Mouse (Mus musculus): ENCODE measurements around the gene Hand1. TPM values are rescaled to one million over a fixed set of nuclear protein-coding genes. Genes with fewer than 3 reads are reported as not detected.

Gene Hand1
- polyA plus RNA-seq, 1 experiment from 2014 or later = 0.07 TPM

DNA sequence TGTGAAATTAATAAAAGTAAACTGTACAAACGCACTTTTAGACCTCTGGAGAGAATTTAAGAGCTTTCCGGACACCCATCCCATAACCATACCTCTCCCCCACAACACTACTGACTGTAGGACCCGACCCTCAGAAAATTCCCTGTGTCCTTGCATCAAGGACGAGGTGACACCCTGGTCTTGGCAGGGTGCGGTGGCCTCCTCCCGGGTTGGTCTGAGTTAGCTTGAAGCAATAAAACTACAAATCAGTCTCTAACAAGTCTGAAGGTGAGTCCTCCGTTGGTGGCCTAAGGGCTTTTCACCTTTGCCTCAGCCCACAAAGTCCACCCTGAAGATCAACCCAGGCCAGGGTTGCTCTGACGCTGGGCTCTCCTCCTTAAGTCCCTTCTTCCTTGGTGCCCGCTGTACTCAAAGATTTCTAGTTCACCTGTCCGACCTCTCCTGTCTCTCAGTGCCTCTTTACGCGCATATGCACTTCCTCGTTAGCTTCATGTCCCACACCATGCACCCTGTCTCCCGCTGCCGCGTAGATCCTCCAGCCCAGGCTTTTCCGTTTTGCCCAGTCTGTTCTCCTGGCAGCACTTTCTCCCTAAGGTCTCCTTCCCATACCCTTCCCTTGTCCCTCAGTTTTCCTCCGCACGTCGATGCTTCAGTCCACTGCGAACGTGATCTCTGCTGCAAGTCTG is 32.2 kb downstream of the Hand1 start:
- 16% methylated on average over 22 of the region's 22 CpGs for WGBS (ENCODE audit: insufficient replicate concordance)
- peak overlapping the region; percentile 78 for H3K9ac ChIP-seq (replicated peaks)

DNA sequence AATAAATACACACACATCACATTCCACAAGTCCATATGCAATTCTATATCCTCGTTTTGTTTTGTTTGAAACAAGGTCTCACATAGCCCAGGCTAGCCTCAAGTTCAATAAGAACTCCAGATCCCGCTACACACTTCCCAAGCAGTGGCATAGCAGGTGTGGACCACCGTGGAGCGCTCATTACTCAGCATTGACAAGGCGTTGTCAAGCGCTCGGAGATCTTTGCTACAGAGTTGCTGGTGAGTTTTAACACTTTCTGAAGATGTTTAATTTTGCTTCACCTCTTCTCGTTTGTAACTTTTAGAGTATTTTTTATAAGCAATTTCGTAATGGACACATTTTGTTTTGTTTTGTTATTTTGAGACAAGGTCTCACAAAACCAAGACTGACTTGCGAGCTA is 33.2 kb downstream of the Hand1 start:
- Histone ChIP-seq H3K36me3 (replicated peaks; ENCODE audit: insufficient read depth, low read length) (no peaks in the 10 kb centered on the region), H3K4me1 (ENCODE audit: insufficient read depth) (peaks cover 19% of the 10 kb centered on the region), H3K27ac (ENCODE audit: low read depth) (no peak overlapping the region), H3K27me3 (ENCODE audit: insufficient read depth, low read length) (peaks cover 10% of the 10 kb centered on the region; the same call in 1 of the 2 replicates), H3K9me3 (ENCODE audit: low read length) (no peaks in the 10 kb centered on the region), H3K9ac (replicated peaks) (no peak overlapping the region), H3K4me3 (ENCODE audit: low read depth, low read length) (no peak overlapping the region), H3K4me2 (ENCODE audit: low read depth, low read length) (no peak overlapping the region)
- TF ChIP-seq CTCF (IDR thresholded peaks at IDR 0.05; ENCODE audit: low read depth) = no peak
- TF ChIP-seq EP300 (IDR thresholded peaks at IDR 0.05; ENCODE audit: low read depth) = no peak
- 84% methylated on average over 10 of the region's 10 CpGs for WGBS (ENCODE audit: insufficient replicate concordance)
- no peak for DNase-seq
- ATAC-seq = no peak

More for the DNA sequence above, 32.2 kb downstream of the Hand1 start:
- peak overlapping the region; percentile 79 for H3K27ac ChIP-seq (ENCODE audit: low read depth)
- H3K27me3 ChIP-seq (ENCODE audit: insufficient read depth, low read length) = peaks cover 10% of the 10 kb centered on the region; the same call in 1 of the 2 replicates
- H3K4me2 ChIP-seq (ENCODE audit: low read depth, low read length) = peak overlapping the region; percentile 99
- H3K4me1 ChIP-seq (ENCODE audit: insufficient read depth) = peaks cover 19% of the 10 kb centered on the region
- H3K9me3 ChIP-seq (ENCODE audit: low read length) = no peaks in the 10 kb centered on the region
- no peak for ATAC-seq
- peak overlapping the region; percentile 90 for H3K4me3 ChIP-seq (ENCODE audit: low read depth, low read length)
- DNase-seq = no peak
- H3K36me3 ChIP-seq (replicated peaks; ENCODE audit: insufficient read depth, low read length) = no peaks in the 10 kb centered on the region
- TF ChIP-seq CTCF (IDR thresholded peaks at IDR 0.05; ENCODE audit: low read depth) (no peak), EP300 (IDR thresholded peaks at IDR 0.05; ENCODE audit: low read depth) (no peak)

DNA sequence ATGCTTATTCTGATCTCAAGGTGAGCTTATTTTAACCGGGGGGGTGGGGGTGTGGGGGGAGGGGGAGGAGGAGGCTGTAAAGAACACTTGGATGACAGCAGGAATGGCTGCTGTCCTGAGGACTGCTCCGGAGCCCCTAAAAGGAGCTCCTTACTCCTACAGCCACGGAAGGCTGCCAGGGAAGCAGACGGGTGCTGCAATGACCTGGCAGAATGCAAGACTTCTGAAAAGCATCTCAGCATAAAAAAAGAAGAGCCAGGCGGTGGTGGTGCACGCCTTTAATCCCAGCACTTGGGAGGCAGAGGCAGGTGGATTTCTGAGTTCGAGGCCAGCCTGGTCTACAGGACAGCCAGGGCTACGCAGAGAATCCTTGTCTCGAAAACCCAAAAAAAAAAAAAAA is 34.8 kb downstream of the Hand1 start:
- H3K27me3 ChIP-seq (ENCODE audit: insufficient read depth, low read length) = peaks cover 8% of the 10 kb centered on the region; the same call in 1 of the 2 replicates
- H3K36me3 ChIP-seq (replicated peaks; ENCODE audit: insufficient read depth, low read length) = no peaks in the 10 kb centered on the region
- H3K9me3 ChIP-seq (ENCODE audit: low read length) = no peaks in the 10 kb centered on the region
- no peak overlapping the region for H3K4me2 ChIP-seq (ENCODE audit: low read depth, low read length)
- TF ChIP-seq EP300 (IDR thresholded peaks at IDR 0.05; ENCODE audit: low read depth) = no peak
- no peak for TF ChIP-seq CTCF (IDR thresholded peaks at IDR 0.05; ENCODE audit: low read depth)
- WGBS (ENCODE audit: insufficient replicate concordance) = 73% methylated on average over 8 of the region's 9 CpGs
- peaks cover 17% of the 10 kb centered on the region for H3K4me1 ChIP-seq (ENCODE audit: insufficient read depth)
- no peak for ATAC-seq
- no peak overlapping the region for H3K9ac ChIP-seq (replicated peaks)
- H3K27ac ChIP-seq (ENCODE audit: low read depth) = no peak overlapping the region
- DNase-seq = no peak
- no peak overlapping the region for H3K4me3 ChIP-seq (ENCODE audit: low read depth, low read length)

DNA sequence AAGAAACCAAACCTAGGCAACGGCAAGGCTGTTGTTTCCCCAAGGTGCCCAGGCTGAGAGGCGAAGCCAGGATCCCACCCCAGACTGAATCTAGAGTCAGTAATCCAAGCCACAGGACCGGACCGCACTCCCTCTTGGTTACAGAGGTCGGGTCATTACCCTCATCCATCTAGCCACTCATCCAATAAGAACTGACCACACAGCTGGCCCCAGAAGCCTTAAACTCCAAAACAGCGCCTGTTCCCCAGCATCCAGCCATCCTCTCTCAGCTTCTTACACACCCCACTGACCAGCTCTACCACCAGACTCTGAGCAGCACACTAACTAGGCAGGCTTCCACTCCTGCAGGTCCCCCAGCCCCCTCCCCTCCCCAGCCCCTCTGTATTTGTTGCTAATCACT is 37.5 kb downstream of the Hand1 start:
- Histone ChIP-seq H3K9ac (replicated peaks) (no peak overlapping the region), H3K4me3 (ENCODE audit: low read depth, low read length) (no peak overlapping the region), H3K36me3 (replicated peaks; ENCODE audit: insufficient read depth, low read length) (no peaks in the 10 kb centered on the region), H3K27me3 (ENCODE audit: insufficient read depth, low read length) (no peaks in the 10 kb centered on the region), H3K27ac (ENCODE audit: low read depth) (no peak overlapping the region), H3K9me3 (ENCODE audit: low read length) (no peaks in the 10 kb centered on the region), H3K4me1 (ENCODE audit: insufficient read depth) (no peaks in the 10 kb centered on the region), H3K4me2 (ENCODE audit: low read depth, low read length) (no peak overlapping the region)
- no peak for DNase-seq
- WGBS (ENCODE audit: insufficient replicate concordance) = 67% methylated on average over 6 of the region's 6 CpGs
- no peak for ATAC-seq
- TF ChIP-seq CTCF (IDR thresholded peaks at IDR 0.05; ENCODE audit: low read depth) (no peak), EP300 (IDR thresholded peaks at IDR 0.05; ENCODE audit: low read depth) (no peak)

DNA sequence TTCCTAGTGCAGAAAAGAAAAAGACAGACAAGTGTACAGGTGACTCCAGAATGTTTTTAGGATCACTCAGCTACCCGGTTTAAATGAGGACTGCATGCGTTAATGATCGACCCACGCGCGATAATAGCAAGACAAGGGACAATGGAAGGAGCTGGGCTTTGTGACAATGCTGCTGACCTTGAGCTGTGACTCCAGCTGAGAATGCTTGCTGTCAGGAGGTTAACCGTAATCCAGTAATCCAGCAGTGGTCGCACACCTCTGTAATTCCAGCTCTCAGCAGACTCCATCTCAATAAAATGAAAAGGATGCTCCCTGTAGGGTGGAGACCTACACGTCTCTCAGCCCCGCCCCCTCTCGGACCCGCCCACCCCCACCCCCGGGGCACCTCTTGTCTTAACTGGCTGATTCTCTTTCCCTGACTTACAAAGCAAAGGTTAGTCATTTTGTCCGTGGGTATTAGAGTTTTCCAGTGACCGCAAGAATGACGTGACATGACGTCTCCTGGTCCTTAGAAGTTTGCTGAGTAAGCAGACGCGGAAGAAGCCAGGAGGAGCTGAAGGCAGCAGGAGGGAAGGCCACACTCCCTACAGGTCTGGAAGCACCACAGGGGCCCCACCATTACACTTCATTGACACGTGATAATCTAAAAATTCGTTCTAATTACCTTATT is 41.6 kb downstream of the Hand1 start:
- TF ChIP-seq EP300 (IDR thresholded peaks at IDR 0.05; ENCODE audit: low read depth) (no peak), CTCF (IDR thresholded peaks at IDR 0.05; ENCODE audit: low read depth) (no peak)
- H3K4me3 ChIP-seq (ENCODE audit: low read depth, low read length) = no peak overlapping the region
- no peak overlapping the region for H3K9ac ChIP-seq (replicated peaks)
- no peaks in the 10 kb centered on the region for H3K4me1 ChIP-seq (ENCODE audit: insufficient read depth)
- DNase-seq (no peak), ATAC-seq (no peak)
- WGBS (ENCODE audit: insufficient replicate concordance) = 26% methylated on average over 21 of the region's 21 CpGs
- no peak overlapping the region for H3K4me2 ChIP-seq (ENCODE audit: low read depth, low read length)
- H3K36me3 ChIP-seq (replicated peaks; ENCODE audit: insufficient read depth, low read length) = no peaks in the 10 kb centered on the region
- H3K27ac ChIP-seq (ENCODE audit: low read depth) = no peak overlapping the region
- H3K27me3 ChIP-seq (ENCODE audit: insufficient read depth, low read length) = no peaks in the 10 kb centered on the region
- no peaks in the 10 kb centered on the region for H3K9me3 ChIP-seq (ENCODE audit: low read length)

DNA sequence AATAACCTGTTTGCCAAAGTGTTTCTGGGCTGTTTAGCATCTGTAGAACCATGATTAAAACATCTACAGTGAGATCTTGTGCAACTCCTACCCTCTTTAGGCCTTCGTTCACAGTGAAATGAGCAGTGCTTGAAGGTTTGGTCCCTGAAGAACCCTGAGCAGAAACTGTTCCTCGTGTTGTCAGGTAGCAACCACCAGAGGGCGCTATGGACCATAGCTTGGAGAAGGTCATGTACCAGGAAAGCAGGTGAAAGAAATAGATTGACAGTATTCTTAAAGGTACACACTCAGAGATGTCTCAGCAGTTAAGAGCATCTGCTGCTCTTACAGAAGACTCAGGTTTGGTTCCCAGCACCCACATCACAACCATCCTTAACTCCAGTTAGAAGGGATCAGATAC is 44.7 kb downstream of the Hand1 start:
- DNase-seq (peak; percentile 83), ATAC-seq (no peak)
- Histone ChIP-seq H3K36me3 (replicated peaks; ENCODE audit: insufficient read depth, low read length) (no peaks in the 10 kb centered on the region), H3K27ac (ENCODE audit: low read depth) (no peak overlapping the region), H3K4me3 (ENCODE audit: low read depth, low read length) (no peak overlapping the region), H3K9me3 (ENCODE audit: low read length) (no peaks in the 10 kb centered on the region), H3K27me3 (ENCODE audit: insufficient read depth, low read length) (no peaks in the 10 kb centered on the region), H3K4me1 (ENCODE audit: insufficient read depth) (no peaks in the 10 kb centered on the region), H3K9ac (replicated peaks) (no peak overlapping the region), H3K4me2 (ENCODE audit: low read depth, low read length) (no peak overlapping the region)
- 25% methylated on average over 3 of the region's 3 CpGs for WGBS (ENCODE audit: insufficient replicate concordance)
- TF ChIP-seq EP300 (IDR thresholded peaks at IDR 0.05; ENCODE audit: low read depth) (no peak), CTCF (IDR thresholded peaks at IDR 0.05; ENCODE audit: low read depth) (peak; percentile 92)

Measured in liver, postnatal 0 days (tissue).